Mouse (Mus musculus) kidney, adult 9 months (tissue): Measurements from ENCODE around the gene Efnb3.
"Not testable (repeated sequence)": the region's sequence is repeated elsewhere in the genome, so short reads cannot be mapped to it uniquely, and the experiment has no call there.

Experiments used
- DNase-seq: peaks from one replicate; pipeline ENCODE4 v3.0.0; 2022

Gene Efnb3

GRCm38 (mm10) chr11:69547071-69547470 lies 12.9 kb downstream of the Efnb3 start:
- peak; percentile 57 for DNase-seq

- DNase-seq: peak; percentile 77
These were observed 13.5 kb downstream of the Efnb3 start for GRCm38 (mm10) chr11:69546423-69547053.

GRCm38 (mm10) chr11:69545957-69546356 lies 14.0 kb downstream of the Efnb3 start:
- DNase-seq: no peak

GRCm38 (mm10) chr11:69543598-69543997 lies 16.4 kb downstream of the Efnb3 start:
- DNase-seq: no peak

DNA sequence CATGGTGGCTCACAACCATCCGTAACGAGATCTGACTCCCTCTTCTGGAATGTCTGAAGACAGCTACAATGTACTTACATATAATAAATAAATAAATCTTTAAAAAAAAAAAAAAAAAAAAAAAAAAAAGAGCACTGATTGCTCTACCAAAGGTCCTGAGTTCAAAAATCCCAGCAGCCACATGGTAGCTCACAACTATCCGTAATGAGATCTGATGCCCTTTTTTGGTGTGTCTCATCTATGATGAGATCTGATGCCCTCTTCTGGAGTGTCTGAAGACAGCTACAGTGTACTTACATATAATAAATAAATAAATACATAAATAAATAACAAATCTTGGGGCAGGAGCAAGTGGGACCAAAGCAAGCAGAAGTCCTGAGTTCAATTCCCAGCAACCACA lies 18.3 kb downstream of the Efnb3 start:
- not testable (repeated sequence) for DNase-seq

DNA sequence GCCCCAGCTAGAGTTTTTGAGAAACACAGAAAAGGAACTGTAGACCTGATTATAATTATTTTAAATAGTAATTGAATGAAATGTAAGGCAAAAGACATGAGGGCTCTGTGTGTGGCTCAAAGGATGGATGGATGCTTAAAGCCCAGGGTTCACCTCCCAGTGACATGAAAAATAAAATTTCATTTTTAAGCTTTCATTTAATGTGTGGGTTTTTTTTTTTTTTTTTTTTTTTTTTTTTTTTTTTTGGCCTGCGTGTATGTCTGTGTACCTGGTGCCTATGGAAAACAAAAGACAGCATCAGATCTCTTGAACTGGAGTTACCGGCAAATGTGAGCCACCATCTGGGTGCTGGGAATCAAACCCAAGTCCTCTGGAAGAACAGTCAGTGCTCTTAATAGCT lies 19.3 kb downstream of the Efnb3 start:
- DNase-seq: no peak

- DNase-seq: no peak
These were observed 25.0 kb downstream of the Efnb3 start for GRCm38 (mm10) chr11:69534990-69535389.

GRCm38 (mm10) chr11:69532480-69533150 lies 27.4 kb downstream of the Efnb3 start:
- DNase-seq: peak; percentile 15

GRCm38 (mm10) chr11:69530755-69531154 lies 29.2 kb downstream of the Efnb3 start:
- DNase-seq: not testable (repeated sequence)

DNA sequence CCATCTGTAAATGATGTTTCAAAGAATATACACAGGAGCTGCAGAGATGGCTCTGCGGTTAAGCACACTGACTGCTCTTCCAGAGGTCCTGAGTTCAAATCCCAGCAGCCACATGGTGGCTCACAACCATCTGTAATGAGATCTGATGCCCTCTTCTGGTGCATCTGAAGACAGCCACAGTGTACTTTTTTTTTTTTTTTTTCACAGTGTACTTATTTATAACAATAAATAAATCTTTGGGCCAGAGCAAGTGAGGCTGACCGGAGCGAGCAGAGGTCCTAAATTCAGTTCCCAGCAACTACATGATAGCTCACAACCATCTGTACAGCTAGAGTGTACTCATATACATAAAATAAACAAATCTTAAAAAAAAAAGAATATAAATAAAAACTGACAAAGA lies 29.7 kb downstream of the Efnb3 start:
- not testable (repeated sequence) for DNase-seq

GRCm38 (mm10) chr11:69528031-69528390 lies 32.0 kb downstream of the Efnb3 start:
- DNase-seq: no peak

- no peak for DNase-seq
These were observed 32.6 kb downstream of the Efnb3 start for GRCm38 (mm10) chr11:69527098-69528030.

DNA sequence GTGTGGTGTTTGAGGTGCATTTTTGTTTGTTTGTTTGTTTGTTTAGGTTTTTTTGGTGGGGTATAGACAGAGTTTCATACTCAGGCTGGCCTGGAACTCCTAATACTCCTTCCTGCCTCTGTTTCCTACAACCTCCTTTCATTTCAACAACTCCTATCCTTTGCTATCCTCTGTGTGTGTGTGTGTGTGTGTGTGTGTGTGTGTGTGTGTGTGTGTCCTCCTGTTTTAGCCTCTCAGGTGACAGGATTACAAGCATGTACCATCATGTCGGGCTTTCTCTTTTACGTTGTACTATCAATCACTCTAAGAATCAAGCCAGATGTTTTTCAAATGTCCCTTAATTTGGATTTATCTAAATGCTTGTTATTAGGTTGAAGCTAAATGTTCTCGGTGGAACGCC lies 33.4 kb downstream of the Efnb3 start:
- no peak for DNase-seq

- no peak for DNase-seq
These were observed 34.3 kb downstream of the Efnb3 start for GRCm38 (mm10) chr11:69525661-69526060.

- no peak for DNase-seq
These were observed 36.4 kb downstream of the Efnb3 start for GRCm38 (mm10) chr11:69523651-69524050.

GRCm38 (mm10) chr11:69521526-69522149 lies 38.4 kb downstream of the Efnb3 start:
- no peak for DNase-seq

- DNase-seq: no peak
These were observed 40.0 kb downstream of the Efnb3 start for GRCm38 (mm10) chr11:69519976-69520375.

DNA sequence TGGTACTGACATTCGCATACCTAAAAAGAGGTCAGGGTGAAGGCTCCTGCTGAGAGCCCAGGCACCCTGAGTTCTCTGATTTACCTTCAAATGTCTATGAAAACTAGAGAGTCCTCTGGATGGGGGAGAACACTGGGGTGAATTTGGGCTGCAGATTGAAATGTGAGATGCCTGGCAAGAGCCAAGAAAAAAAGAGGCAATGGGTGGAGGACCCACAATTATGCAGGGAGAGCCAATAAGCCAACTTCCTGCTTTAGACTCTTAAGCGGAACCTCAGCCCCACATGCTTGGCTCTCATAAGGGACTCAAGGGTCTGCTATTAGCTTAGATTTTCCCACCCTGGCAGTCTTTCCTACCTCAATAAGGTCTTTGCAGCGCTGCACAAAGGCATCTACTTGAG lies 43.3 kb downstream of the Efnb3 start:
- no peak for DNase-seq

- DNase-seq: no peak
These were observed 43.8 kb downstream of the Efnb3 start for GRCm38 (mm10) chr11:69516151-69516640.

GRCm38 (mm10) chr11:69513840-69514239 lies 46.2 kb downstream of the Efnb3 start:
- DNase-seq: peak; percentile 56

GRCm38 (mm10) chr11:69510796-69511496 lies 49.1 kb downstream of the Efnb3 start:
- no peak for DNase-seq
